Mouse (Mus musculus) layer of hippocampus, postnatal 10 days (tissue): ENCODE data around the gene Trim45. TPM values are rescaled to one million over a fixed set of nuclear protein-coding genes. Genes with fewer than 3 reads are reported as not detected.

Source experiments
- DNase-seq, 2 experiments: peaks; one replicate each; pipeline ENCODE4 v3.0.0; 2021; ENCODE audit warnings: low spot score in 2 of 2
- long read RNA-seq: library from polyadenylated mRNA; stranded (forward); transcript quantifications from one replicate; pipeline ENCODE4 v2.0.0, GENCODE M21; 2023
- total RNA-seq, 2 experiments: library from RNA; stranded (reverse); gene quantifications; 2 replicates each; pipeline ENCODE4 v1.2.3; 2021

The Trim45 gene
- total RNA-seq: 10 to 100 TPM in 1 of 2 experiments, 1 to 10 TPM in 1; 9.9 to 10.6 TPM
- long read RNA-seq, full-length matches to known transcripts: 2 of 3 reads
- long read RNA-seq, partial matches to known transcripts: 1 of 3 reads
- long read RNA-seq, other reads (novel, unspliced or antisense): 0 of 3 reads

DNA sequence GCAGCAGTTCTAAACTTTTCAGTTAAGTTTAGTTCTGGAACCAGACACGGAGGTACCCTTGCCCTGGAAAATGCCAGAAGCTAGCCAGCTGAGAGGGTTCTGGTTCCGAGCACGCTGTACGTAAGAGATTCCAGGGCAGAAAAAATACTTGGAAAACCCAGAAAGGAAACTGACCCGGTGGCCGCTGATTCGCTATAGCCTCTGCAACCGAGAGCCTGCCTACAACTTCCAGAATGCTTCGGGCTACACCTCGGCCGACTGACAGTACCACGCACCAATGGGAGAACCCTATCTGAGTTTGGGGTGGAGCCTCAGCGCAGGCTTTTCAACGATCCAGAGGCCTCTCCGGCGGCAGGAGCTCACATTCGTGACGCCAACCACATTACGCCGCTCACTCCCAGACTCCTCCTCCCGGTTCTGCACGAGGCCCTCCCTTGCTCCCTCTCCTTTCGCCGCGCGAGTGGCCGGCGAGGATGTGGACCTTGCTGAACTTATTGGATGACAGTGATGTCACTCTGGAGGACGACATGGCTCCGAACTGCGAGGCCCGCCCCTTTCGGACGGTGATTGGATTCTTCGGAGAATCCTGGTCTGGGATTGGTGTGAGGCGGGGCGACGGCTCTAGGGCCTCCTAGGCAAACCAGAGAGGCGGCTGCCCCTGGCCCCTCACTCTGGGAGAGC lies at the start of gene Trim45:
Trim45 (plus strand) TSS at position 378 of the 681 bp plus-strand sequence.
- DNase-seq: peak; percentile 99

DNA sequence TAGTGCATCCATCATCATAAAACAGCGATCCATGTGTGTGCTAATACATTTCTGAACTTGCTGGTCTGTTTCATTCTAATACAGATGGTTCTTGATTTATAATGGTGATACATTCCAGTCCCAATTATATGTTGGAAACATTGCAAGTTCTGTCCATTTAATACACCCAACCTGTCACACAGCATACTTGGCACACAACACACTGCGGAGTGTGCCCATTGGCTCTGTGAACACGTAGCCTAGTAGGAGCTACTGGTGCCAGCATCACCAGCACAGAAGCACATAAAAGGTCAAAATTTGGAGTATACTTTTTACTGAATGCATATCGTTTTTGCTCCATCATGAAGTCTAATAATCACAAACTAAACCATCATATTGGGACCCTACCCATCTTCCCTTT lies 44.9 kb upstream of the Trim45 start:
- DNase-seq: no peak

DNA sequence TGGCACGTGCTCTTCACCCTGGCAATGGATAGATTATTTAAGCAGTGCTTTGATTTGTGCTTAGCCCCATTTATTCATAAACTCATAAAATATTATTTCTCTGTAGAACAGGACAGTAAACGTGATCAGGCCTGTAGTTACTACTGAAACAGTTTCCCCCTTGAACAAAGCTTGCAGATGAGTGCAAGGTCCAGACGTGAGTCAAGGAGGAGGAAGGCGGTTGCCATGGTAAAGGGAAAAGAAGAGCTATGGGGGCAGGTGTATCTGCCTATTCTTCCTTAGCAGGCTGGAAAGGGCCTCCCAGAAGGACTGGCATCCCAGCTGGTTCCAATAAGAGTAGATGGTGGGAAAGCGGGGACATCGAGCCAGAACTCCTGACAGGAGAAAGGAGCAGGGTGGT lies 40.6 kb upstream of the Trim45 start:
- DNase-seq: peak in 1 of 2 experiments; percentile 20

DNA sequence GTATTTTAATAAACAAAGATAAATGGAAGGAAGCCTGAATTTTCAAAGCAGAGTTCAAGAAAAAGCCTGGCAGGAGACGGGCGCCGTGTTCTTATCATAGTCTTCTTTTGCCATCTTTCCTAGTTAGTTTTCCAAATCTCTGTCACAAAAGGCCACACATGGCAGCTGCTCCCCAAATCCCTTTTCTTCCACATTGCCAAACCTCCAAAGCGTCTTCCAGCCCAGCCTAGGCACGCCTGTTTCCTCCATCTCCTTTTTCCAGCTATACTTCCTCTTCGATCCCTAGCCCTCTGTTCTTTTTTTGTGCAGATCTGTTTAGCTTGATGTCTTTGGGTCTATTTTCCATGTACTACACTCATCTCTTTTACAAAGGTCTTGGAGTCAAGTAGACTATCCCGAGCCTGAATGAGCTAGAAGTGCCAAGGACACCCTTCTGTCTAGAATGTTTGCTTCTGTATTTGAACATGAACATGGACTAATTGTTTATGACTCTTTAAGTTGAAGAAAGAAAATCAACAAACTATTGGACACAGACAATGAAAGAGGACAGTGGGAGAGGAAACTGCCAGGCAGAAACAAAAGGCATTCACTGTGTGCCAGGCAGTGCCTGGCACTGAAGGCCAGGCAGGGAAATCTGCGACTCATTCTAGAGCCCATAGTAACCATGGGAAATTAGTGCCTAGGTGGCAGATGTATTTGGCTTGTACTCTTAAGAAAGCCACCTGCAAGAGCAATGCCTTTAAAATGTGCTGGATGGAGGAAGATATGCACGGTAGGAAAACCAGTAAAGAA lies 40.0 kb upstream of the Trim45 start:
- peak in 1 of 2 experiments; percentile 18 for DNase-seq

DNA sequence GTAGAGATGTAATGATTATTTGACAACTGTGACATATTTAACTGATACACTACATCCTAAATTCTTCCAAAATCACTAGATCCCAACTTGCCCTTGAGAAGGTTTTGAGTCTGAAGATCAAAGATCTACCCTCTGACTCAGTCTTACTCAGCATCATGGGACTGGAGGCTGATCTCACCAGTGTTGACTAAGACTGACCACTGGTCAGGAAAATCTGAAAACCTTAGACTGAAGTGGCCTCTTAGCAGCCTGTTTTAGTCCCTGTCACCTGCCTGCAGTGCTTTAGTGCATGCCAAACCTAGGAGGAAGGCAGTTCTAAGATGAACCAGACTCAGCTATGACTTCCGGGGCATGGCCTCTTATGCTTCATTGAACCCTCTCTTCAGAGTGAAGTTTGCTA lies 32.8 kb upstream of the Trim45 start:
- no peak for DNase-seq

DNA sequence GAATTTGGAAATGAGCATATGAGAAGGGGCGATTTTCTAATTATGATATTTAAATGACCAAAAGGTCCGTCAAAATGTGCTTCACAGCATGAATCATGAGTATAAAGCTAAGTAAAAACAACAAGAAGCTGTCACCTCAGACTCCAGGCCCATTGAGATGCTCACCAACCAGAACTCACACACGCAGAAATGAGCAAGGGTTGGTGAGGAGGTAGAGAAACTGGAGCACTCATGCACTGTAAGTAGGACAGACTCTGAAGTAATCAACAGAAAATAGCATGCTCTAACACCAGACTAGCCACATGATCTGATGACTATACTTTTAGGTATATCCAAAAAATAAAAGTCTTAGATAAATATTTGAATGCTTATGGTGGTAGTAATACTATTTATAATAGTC lies 31.6 kb upstream of the Trim45 start:
- DNase-seq: no peak

DNA sequence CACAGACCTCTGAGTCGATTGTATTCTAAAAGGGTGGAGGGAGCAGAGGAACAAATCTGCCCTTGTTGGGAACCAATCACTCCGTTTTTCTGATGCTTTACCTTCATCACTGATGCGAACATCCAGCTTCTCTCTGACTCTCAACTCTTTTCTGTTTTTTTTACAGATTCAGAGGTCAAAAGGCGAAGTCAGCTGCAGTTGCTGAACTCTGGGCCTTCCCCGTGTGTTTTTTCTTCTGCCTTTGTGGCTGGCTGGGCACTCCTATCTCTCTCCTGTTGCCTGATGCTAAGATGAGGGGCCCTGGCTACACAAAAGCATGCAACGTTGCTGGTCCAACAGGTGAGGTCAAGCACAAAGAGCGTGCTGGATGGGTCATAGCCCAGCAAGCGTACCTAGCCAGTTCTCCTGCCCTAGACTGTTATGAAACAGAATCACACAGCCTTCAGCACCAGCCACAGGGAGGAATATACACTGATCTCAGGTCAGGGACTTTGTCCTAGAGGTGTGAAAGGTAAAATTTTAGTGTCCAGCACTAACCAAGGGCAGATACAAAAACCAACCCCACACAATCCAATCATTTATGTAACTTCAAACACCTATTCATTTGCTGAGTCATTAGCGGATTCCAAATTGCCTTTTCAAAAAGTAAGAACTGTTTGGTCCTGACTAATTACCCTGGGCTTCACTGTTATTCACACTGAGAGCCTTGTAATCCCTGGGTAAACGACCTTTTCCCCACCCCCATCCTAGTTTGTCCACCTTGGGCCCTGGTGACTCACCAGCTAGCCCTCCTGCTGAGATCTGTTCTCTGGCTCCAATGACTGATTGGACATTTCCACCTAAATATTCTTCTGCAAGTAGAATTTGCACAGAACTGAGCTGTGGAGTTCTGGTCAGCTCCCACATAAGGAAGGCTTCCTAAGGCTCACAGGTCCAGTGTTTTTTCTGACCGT lies 29.3 kb upstream of the Trim45 start:
- no peak for DNase-seq

DNA sequence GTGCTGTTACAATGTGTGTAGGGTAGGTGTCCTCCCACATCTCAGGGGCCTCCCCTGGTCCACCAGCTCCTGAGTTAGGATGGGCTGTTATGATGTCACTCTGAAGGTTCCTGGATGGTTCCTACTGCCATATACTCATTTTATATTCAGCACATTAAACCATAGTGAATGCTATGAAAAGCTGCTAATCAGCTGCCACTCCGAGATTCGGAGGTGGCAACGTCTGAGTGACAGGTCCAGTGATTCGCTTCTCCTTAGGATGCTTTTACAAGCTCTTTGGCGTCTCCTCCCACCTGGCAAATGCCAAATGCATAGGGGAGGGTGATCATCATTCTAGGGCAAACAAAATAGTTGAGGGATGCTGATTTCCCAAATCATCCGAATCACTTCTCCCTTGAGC lies 26.5 kb upstream of the Trim45 start:
- DNase-seq: no peak

DNA sequence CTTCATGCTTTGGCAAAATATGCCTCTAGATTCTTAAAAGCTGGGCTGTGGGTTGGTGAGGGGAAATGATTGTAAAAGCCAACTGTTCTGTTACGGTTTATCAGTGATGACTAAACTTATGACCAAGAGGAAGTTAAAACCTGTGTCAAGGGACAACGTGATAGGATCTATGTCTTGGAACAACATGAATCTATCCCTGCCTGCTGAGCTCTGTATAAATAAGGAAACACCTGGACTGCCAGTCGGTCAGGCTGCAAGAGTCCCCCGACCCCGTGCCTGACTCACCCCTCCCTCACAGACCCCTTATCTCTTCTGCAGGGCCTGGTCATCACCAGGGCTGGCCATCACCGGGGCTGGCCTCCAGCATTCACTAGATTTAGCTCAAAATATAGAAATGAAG lies 15.9 kb upstream of the Trim45 start:
- DNase-seq: no peak

DNA sequence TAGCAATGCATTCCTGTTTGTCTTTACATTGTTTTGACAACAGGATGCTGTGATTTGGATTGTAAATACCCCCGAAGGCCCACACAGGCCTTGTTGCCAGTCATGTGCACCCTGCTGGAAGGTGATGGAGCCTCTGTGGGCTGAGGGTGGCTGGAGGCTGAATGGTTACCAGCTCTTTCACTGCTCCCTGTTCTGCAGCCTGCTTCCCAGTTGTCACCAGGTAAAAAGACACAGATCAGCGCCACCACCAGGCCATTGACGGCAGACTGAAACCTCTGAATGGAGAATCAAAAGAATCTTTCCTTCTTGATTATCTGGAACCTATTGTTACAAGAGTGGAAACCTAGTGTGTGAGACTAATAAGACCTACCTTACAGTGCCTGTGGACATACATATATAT lies 15.1 kb upstream of the Trim45 start:
- DNase-seq: no peak

DNA sequence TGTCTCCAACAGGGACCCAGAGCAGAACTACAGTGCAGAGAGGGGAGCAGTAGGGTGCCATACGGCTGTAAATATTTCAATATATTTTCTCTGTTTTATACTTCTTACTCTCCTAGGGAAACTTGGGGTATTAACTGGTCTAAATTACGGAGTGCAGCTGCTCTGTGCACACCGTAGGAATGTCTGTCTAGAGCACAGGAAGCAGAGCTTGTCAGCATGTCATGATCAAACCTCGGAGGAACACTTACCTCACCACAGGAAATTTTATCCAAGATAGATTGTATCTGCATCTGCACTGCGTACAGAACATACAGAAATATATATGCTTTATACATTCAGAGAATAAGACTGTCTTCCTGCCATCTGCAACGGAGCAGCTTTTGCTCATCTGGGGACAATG lies 13.4 kb upstream of the Trim45 start:
- no peak for DNase-seq

DNA sequence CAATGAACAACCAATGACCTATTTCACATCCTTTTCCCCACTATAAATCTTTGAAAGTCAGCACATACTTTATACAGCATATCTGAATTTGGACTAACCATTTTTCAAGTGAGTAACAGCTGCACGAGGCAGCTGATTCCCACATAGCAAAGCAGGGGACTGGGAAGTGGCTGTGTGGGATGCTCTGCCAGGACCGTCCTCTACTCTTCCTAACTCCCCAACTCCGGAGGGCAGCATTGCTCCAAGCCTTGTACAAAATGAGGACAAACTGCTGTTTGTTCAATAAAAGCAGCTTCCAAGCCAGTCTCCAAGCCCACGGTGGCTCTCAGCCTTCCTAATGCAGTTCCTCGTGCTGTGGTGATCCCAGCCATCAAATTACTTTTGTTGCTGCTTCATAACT lies 11.4 kb upstream of the Trim45 start:
- DNase-seq: no peak

DNA sequence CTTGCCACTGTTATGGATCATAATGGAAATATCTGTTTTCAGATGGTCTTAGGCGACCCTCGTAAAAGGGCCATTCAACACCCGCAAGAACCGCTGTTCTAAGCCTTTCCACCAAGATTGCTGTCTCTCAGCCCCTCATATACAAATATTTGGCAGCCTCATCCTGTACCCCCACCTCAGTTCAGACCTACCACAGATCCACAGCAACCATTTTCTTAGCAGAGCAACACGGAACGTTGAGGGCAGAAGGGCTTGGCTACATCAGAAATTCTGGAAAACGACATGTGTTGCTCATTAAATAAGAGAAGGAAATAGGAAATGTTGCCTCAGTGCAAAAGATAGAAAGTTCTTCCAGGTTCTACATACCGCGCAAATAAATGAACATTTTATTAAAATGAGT lies 11.0 kb upstream of the Trim45 start:
- no peak for DNase-seq

DNA sequence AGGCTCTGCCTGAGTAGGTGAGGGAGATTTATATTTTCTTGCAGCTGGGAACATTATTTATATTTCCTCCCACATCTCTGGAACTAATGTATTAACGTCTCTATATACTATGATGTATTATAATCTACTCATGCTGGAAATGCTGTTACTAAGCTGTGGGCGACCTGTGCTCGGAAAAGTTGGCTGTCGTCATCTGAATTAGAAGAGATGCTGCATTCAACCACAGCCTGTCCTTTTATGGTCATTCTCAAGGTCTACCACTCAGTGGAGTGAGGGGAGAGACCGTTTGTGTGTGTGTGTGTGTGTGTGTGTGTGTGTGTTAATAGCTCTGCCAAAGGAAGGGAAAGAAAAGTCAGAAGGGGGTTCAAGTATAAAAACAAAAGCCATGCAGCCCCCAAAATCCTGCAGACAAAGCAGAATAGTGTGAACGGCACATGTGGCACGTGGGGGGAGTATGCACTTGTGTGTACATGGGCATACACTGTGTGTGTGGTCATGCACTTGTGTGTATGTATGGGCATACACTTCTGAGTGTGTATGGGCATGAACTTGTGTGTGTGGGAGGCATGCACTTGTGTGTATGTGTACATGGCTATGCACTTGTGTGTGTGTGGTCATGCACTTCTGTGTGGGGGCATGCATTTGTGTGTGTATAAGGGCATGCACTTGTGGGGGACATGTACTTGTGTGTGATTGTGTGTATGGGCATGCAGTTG lies 10.3 kb upstream of the Trim45 start:
- DNase-seq: no peak

DNA sequence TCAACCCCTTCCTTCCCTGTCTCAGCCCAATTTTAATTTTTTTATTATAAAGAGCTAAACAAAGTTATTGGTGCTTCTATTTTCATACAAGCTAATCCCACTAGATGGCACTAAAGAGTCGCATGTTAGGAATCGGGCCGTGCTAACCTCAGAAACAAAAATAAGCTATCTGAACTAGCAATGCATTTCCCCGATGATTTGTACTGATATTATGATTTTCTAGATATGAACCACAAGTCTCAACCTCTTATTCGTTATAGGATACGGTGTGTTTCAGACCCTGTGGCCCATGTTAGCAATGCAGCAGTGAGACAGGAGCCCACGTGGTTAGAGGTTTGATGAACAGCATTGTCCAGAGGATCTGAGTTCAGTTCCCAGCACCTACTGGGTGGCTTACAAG lies 5.2 kb upstream of the Trim45 start:
- DNase-seq: no peak

DNA sequence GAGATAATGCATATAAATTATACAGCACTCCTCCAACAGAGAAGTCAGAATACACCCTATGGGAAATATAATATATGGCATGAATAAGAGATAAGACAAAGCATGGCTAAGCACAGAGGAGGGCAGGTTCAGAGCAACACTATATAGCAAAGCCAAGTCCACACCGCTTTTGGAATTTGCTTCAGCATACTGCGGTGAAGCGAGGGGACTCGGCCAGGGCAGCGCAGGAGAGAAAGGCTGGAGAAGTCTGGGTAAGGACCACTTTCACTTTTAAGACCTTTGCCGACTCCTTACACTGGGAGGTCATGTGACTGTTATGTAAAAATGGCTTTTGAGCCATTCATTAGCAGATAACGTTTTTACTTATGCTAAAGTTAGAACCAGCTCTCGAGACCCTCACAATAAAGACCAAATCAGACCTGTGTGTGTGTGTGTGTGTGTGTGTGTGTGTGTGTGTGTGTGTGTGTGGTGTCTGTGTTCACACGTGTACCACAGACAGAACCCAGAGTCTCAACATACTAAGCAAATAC lies 1.3 kb upstream of the Trim45 start:
- no peak for DNase-seq

DNA sequence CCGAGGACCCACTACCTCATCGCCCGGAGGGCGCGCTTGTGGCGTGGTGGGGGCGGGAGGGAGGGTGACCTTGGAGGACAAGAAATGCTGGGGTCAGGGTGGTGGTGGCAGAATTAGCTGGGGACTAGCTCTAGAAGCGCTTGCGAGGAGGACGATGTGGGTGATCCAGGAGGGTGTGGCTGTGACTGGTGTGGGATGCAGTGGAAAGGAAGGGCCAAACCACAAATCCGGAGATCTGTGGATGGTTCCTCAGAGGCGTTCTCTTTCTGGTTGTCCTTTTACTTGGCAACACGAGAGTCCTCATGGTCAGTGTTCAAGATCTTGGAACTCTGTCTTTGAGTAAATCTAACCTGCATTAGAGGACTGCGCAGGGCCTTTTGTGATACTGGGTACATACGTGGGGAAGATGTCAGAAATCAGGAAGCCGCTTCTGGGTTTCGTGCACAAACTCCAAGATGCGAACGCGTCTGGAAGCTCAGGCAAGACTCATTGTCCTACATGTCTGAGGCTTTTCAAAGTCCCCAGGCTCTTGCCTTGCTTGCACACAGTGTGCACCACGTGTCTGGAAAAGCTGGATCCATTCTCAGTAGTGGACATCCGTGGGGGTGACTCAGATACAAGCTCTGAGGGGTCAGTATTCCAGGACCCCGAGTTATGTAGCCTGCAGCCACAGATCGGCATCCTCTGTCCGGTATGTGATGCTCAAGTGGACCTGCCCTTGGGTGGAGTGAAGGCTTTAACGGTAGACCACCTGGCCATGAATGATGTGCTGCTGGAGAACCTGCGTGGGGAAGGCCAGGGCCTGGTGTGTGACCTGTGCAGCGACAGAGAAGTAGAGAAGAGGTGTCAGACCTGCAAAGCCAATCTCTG lies 739 bp downstream of the Trim45 start:
- peak in 1 of 2 experiments; percentile 27 for DNase-seq

DNA sequence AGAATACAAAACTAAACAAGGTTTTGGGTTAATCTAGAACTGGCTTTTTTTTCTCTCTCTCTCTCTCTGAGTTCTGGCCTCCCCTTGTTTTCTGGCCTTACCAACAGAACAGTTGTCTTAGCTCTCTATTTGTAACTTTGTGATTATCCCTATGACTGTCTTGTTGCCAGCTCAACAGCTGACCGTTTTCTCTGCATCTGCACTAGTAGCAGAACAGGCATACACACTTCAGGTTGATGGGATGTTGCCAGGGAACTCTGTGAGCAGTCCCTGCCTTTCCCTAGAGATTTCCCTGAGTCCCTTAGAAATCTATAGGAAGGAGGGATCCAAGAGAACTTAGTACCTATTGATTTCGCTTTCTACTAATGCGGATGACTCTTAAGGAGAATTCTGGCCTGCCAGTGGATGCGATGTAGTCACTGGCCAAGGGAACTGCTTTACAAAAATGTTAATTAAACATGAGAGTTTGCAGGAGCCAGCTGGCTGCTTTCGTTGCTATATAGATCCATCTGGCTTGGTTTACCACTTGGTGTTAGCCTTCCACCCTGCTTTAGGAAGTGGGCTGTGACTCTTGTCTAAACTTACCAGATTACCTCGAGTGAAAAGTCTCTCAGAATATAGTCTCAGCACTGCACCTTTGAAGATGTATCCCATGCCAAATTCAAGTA lies 2.2 kb downstream of the Trim45 start:
- no peak for DNase-seq

DNA sequence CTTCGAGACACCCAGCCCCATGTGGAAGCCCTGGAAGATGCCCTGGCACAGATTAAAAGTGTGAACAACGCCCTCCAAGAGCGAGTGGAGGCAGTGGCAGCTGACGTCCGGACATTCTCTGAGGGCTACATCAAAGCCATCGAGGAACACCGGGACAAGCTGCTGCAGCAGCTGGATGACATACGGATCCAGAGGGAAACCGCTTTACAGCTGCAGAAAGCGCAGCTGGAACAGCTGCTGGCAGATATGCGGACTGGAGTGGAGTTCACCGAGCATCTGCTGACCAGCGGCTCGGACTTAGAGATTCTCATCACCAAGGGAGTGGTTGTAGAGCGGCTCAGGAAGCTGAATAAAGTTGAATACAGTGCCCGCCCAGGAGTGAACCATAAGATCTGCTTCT lies 3.2 kb downstream of the Trim45 start:
- no peak for DNase-seq
